Mouse (Mus musculus) hindbrain, postnatal 0 days (tissue): ENCODE measurements at regions not wholly inside any gene's neighbourhood (a gene's known extent, or its start where the extent isn't known, plus 50 kb on each side); places are given as distances from the start of the nearest gene placed in this dataset.

Experiments used
- ATAC-seq: fragments of 200-750 bp; cut with Nextera tagmentation; 2 replicates; pipeline ENCODE4 v1.8.0; 2017; ENCODE audit warnings: mild to moderate bottlenecking, moderate TSS enrichment, moderate library complexity
- DNase-seq: peaks from one replicate; pipeline ENCODE4 v3.0.0-alpha.2; 2015; ENCODE audit warnings: low spot score
- H3K27ac ChIP-seq: fragments of 300-500 bp; sonication (generic); 2 replicates; pipeline ENCODE4 v1.5.1; 2014; ENCODE audit warnings: mild to moderate bottlenecking
- H3K27me3 ChIP-seq: fragments of 300-500 bp; sonication (generic); 2 replicates; pipeline ENCODE4 v1.6.1; 2014; ENCODE audit warnings: low read length, mixed read lengths; ENCODE audit not compliant: insufficient read depth
- H3K36me3 ChIP-seq: fragments of 300-500 bp; sonication (generic); 2 replicates; pipeline ENCODE4 v1.6.1; 2014; ENCODE audit warnings: low read length, mixed read lengths; ENCODE audit not compliant: insufficient read depth
- H3K4me1 ChIP-seq: fragments of 300-500 bp; sonication (generic); 2 replicates; pipeline ENCODE4 v1.6.1; 2014; ENCODE audit warnings: antibody characterized with exemption, low read length, mixed read lengths; ENCODE audit not compliant: insufficient read depth
- H3K4me2 ChIP-seq: fragments of 300-500 bp; sonication (generic); 2 replicates; pipeline ENCODE4 v1.6.1; 2014; ENCODE audit warnings: low read depth, mild to moderate bottlenecking, low read length, moderate library complexity, mixed read lengths
- H3K4me3 ChIP-seq: fragments of 300-500 bp; sonication (generic); 2 replicates; pipeline ENCODE4 v1.5.1; 2014; ENCODE audit warnings: low read length
- H3K9ac ChIP-seq: fragments of 300-500 bp; sonication (generic); replicated peaks from 2 replicates; pipeline ENCODE4 v1.6.1; 2014; ENCODE audit warnings: mild to moderate bottlenecking, low read length, moderate library complexity, mixed read lengths
- H3K9me3 ChIP-seq: fragments of 300-500 bp; sonication (generic); 2 replicates; pipeline ENCODE4 v1.6.1; 2016; ENCODE audit warnings: low read length, mixed read lengths
- CTCF ChIP-seq: IDR thresholded peaks from 2 replicates; pipeline ENCODE4 v1.5.1; 2016; ENCODE audit warnings: antibody characterized with exemption, control low read depth, low read depth
- WGBS: fragments of 180-500 bp; shearing (Covaris S2); extraction: QIAGEN DNeasy Blood & Tissue Kit; methylation state at CpG from one replicate; pipeline ENCODE4 v1.1.7; 2014; 5-methylcytosine and 5-hydroxymethylcytosine counted together

DNA sequence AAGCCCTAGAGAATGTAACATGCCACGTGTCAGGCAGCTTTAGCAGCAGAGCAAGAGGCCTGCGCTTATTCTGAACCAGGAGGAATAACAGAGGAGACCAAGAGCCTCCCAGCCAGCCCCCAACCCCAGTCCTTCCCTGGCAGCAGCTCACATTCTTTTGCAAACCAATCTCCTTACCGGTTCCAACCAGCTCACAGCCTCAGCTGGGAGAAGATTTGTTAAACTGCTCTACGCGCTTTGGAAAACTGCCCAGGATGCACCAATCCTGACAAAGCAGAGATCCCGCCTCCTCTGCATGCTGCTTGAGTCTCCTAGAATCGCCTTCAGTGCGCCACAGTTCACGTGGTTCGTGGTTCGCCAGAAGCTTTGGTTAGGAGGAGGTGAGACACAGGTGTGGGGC lies 51.8 kb downstream of the Gm9376 start:
- no peaks in the 10 kb centered on the region for H3K27me3 ChIP-seq
- no peak overlapping the region for H3K9ac ChIP-seq
- TF ChIP-seq CTCF = no peak
- 37% methylated on average over 11 of the region's 11 CpGs for WGBS
- no peak overlapping the region for H3K27ac ChIP-seq
- ATAC-seq = peak; percentile 80
- no peaks in the 10 kb centered on the region; the same call in 1 of the 2 replicates for H3K4me1 ChIP-seq
- peak; percentile 76 for DNase-seq
- H3K4me2 ChIP-seq = no peak overlapping the region
- H3K36me3 ChIP-seq = no peaks in the 10 kb centered on the region
- H3K4me3 ChIP-seq = no peak overlapping the region
- no peaks in the 10 kb centered on the region for H3K9me3 ChIP-seq

DNA sequence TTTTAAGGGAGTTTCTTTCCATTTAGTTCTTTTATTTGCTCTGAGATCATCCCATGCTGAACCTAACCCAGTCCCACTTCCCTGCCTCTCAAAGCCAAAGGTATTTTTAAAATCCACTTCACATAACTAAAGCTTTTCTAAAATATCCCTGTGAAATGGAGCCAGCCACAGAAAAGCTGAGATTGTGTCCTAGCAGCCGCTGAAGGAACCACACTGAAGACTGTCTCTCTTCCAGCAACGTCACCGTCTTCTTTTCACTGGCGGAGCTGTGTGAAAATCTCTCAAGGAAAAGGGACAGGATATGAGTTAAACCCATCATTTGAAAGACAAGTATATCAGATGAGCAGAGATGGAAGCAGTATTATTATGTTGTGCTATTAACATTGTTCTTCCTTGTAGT lies 53.3 kb downstream of the Gm9376 start:
- DNase-seq = no peak
- no peaks in the 10 kb centered on the region for H3K27me3 ChIP-seq
- ATAC-seq = no peak

GRCm38 (mm10) chr14:118321083-118321482 lies 54.3 kb downstream of the Gm9376 start:
- no peaks in the 10 kb centered on the region for H3K36me3 ChIP-seq
- H3K9me3 ChIP-seq = no peaks in the 10 kb centered on the region
- WGBS = 88% methylated on average over 3 of the region's 3 CpGs
- no peak for DNase-seq
- no peak overlapping the region for H3K4me2 ChIP-seq
- no peaks in the 10 kb centered on the region; the same call in 1 of the 2 replicates for H3K4me1 ChIP-seq
- ATAC-seq = no peak
- H3K27ac ChIP-seq = no peak overlapping the region
- no peaks in the 10 kb centered on the region for H3K27me3 ChIP-seq
- no peak overlapping the region for H3K4me3 ChIP-seq
- no peak for TF ChIP-seq CTCF
- no peak overlapping the region for H3K9ac ChIP-seq

More for the DNA sequence above, 53.3 kb downstream of the Gm9376 start:
- no peak for TF ChIP-seq CTCF
- Histone ChIP-seq H3K9ac (no peak overlapping the region), H3K4me2 (no peak overlapping the region), H3K36me3 (no peaks in the 10 kb centered on the region), H3K9me3 (no peaks in the 10 kb centered on the region), H3K4me3 (no peak overlapping the region), H3K27ac (no peak overlapping the region), H3K4me1 (no peaks in the 10 kb centered on the region; the same call in 1 of the 2 replicates)
- 87% methylated on average over 4 of the region's 4 CpGs for WGBS

GRCm38 (mm10) chr14:118322003-118322821 lies 55.5 kb downstream of the Gm9376 start:
- WGBS = 8% methylated on average over 26 of the region's 26 CpGs
- Histone ChIP-seq H3K4me3 (peak overlapping the region; percentile 27), H3K4me1 (no peaks in the 10 kb centered on the region; the same call in 1 of the 2 replicates), H3K36me3 (no peaks in the 10 kb centered on the region), H3K9ac (peak overlapping the region; percentile 15; the same call in 1 of the 2 replicates), H3K27ac (no peak overlapping the region), H3K9me3 (no peaks in the 10 kb centered on the region), H3K4me2 (peak overlapping the region; percentile 60), H3K27me3 (no peaks in the 10 kb centered on the region)
- ATAC-seq = no peak
- TF ChIP-seq CTCF = no peak
- DNase-seq = peak; percentile 6

GRCm38 (mm10) chr14:118322865-118323264 lies 56.1 kb downstream of the Gm9376 start:
- peak overlapping the region; percentile 15; the same call in 1 of the 2 replicates for H3K9ac ChIP-seq
- H3K9me3 ChIP-seq = no peaks in the 10 kb centered on the region
- H3K27me3 ChIP-seq = no peaks in the 10 kb centered on the region
- peak overlapping the region; percentile 60 for H3K4me2 ChIP-seq
- TF ChIP-seq CTCF = no peak
- DNase-seq = peak; percentile 7
- ATAC-seq = no peak
- no peak overlapping the region for H3K27ac ChIP-seq
- 8% methylated on average over 11 of the region's 11 CpGs for WGBS
- no peaks in the 10 kb centered on the region; the same call in 1 of the 2 replicates for H3K4me1 ChIP-seq
- no peaks in the 10 kb centered on the region for H3K36me3 ChIP-seq
- H3K4me3 ChIP-seq = peak overlapping the region; percentile 27

- no peak for TF ChIP-seq CTCF
- no peak overlapping the region for H3K4me3 ChIP-seq
- WGBS = 83% methylated on average over 3 of the region's 3 CpGs
- no peaks in the 10 kb centered on the region for H3K36me3 ChIP-seq
- H3K4me2 ChIP-seq = no peak overlapping the region
- no peaks in the 10 kb centered on the region for H3K27me3 ChIP-seq
- DNase-seq = no peak
- H3K9me3 ChIP-seq = no peaks in the 10 kb centered on the region
- no peaks in the 10 kb centered on the region for H3K4me1 ChIP-seq
- ATAC-seq = no peak
- H3K27ac ChIP-seq = no peak overlapping the region
- H3K9ac ChIP-seq = no peak overlapping the region
These were observed 71.3 kb downstream of the Gm9376 start for GRCm38 (mm10) chr14:118338071-118338470.

DNA sequence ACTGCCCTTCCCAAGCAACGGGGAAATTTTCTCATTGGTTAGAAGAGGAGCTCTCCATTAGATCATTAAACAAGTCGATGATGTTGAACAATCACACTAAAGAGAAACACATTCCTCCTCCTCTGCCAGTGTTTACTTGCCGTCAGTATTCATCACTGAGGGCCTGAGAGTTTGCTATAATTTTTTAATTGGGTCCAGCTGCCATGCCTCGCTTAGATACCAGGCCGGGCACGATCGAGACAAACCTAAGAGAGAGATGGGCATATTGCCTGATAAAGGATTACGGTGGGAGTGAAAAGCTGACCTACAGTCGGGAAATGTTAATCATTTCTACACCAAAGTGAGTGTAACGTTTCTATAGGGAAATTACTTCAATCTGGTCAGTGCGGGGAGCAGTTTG lies 96.2 kb downstream of the Gm9376 start:
- Histone ChIP-seq H3K4me3 (no peak overlapping the region), H3K36me3 (no peaks in the 10 kb centered on the region), H3K27ac (no peak overlapping the region), H3K27me3 (no peaks in the 10 kb centered on the region), H3K9ac (no peak overlapping the region), H3K4me1 (no peaks in the 10 kb centered on the region), H3K9me3 (no peaks in the 10 kb centered on the region), H3K4me2 (no peak overlapping the region; the same call in 1 of the 2 replicates)
- ATAC-seq (no peak), DNase-seq (no peak)
- TF ChIP-seq CTCF = no peak
- WGBS = 59% methylated on average over 11 of the region's 11 CpGs
